Mouse (Mus musculus) adrenal gland, adult (tissue): ENCODE results near the gene Rsg1.
A peak's percentile ranks its signal among the peaks of the same experiment; 100 is the strongest.

Source experiments
- DNase-seq, 2 experiments: peaks; one replicate each; pipeline ENCODE4 v3.0.0; 2022 to 2023; ENCODE audit warnings: low spot score in 1 of 2; ENCODE audit not compliant: inconsistent age in 2 of 2

Gene Rsg1

GRCm38 (mm10) chr4:141272878-141273277 lies 59.1 kb downstream of the Rsg1 start:
- no peak for DNase-seq

- peak; percentile 86 to 94 for DNase-seq
Observed at GRCm38 (mm10) chr4:141273296-141273695, 59.5 kb downstream of the Rsg1 start.

GRCm38 (mm10) chr4:141274485-141275341 lies 61.0 kb downstream of the Rsg1 start:
- DNase-seq, result no peak
